Comparison of ENCODE assay signal across 20 mouse cellular contexts in genomic region chr1:193551340-193551739, GRCm38 (mm10).
DNase-seq lines count a peak whose midpoint lies in the region; ATAC-seq lines count a peak whose summit lies in the region.
"Had no signal": no experiment of that assay in that cellular context is flagged by ENCODE, and none has a peak within 500 bp of the region (broad histone marks: within the 10 kb centered on the region; RNA-seq: fewer than 3 reads in every experiment).

No protein-coding gene starts in this region.

- no peaks in the 10 kb centered on the region for H3K27me3 ChIP-seq in embryonic facial prominence, embryonic 10.5 days (replicated peaks; ENCODE audit: low read depth, poor library complexity, severe bottlenecking)
- no peaks in the 10 kb centered on the region for H3K27me3 ChIP-seq in embryonic facial prominence, embryonic 14.5 days (replicated peaks; ENCODE audit: control insufficient read depth, insufficient read depth, low read length)
- no peaks in the 10 kb centered on the region for H3K27me3 ChIP-seq in stomach, embryonic 14.5 days (ENCODE audit: control insufficient read depth, insufficient read depth, low read length)
- H3K27me3 ChIP-seq: Patski had no signal

- no peak for ATAC-seq in embryonic facial prominence, embryonic 14.5 days (ENCODE audit: low read depth)
- ATAC-seq in stomach, embryonic 14.5 days (ENCODE audit: insufficient number of reproducible peaks, insufficient read depth, low FRiP score, low read depth), result no peak
- ATAC-seq: activated CD4-positive, CD25-positive, alpha-beta regulatory T cell, adult 4 months; forebrain, embryonic 14.5 days; Patski had no signal

- H3K9ac ChIP-seq in embryonic facial prominence, embryonic 14.5 days (ENCODE audit: low read depth, low read length), result no peak overlapping the region
- no peak overlapping the region for H3K9ac ChIP-seq in stomach, embryonic 14.5 days (replicated peaks; ENCODE audit: low read depth, low read length)
- H3K9ac ChIP-seq: heart, embryonic 12.5 days; hindbrain, embryonic 14.5 days had no signal

- no peak overlapping the region for H3K4me3 ChIP-seq in embryonic facial prominence, embryonic 10.5 days
- H3K4me3 ChIP-seq in embryonic facial prominence, embryonic 14.5 days (ENCODE audit: low read depth, low read length), result no peak overlapping the region
- no peak overlapping the region for H3K4me3 ChIP-seq in stomach, embryonic 14.5 days (ENCODE audit: low read depth, low read length)
- H3K4me3 ChIP-seq: heart, adult 2 months; heart, embryonic 12.5 days; hindbrain, embryonic 10.5 days had no signal

- H3K4me1 ChIP-seq in embryonic facial prominence, embryonic 10.5 days, result peaks cover 28% of the 10 kb centered on the region
- peaks cover 12% of the 10 kb centered on the region for H3K4me1 ChIP-seq in embryonic facial prominence, embryonic 14.5 days (ENCODE audit: control insufficient read depth, insufficient read depth, low read length)
- peaks cover 9% of the 10 kb centered on the region; the same call in 1 of the 2 replicates for H3K4me1 ChIP-seq in stomach, embryonic 14.5 days (ENCODE audit: control insufficient read depth, insufficient read depth, low read length)

- no peaks in the 10 kb centered on the region for H3K36me3 ChIP-seq in embryonic facial prominence, embryonic 10.5 days (replicated peaks)
- no peaks in the 10 kb centered on the region for H3K36me3 ChIP-seq in embryonic facial prominence, embryonic 14.5 days (ENCODE audit: control insufficient read depth, insufficient read depth, low read length)
- H3K36me3 ChIP-seq in stomach, embryonic 14.5 days (ENCODE audit: control insufficient read depth, insufficient read depth, low read length), result no peaks in the 10 kb centered on the region
- H3K36me3 ChIP-seq: heart, embryonic 12.5 days; hindbrain, embryonic 10.5 days had no signal

- H3K27ac ChIP-seq in embryonic facial prominence, embryonic 10.5 days (replicated peaks), result peak overlapping the region; percentile 41
- peak overlapping the region; percentile 36 for H3K27ac ChIP-seq in embryonic facial prominence, embryonic 14.5 days (replicated peaks; ENCODE audit: low read depth, low read length)
- peak overlapping the region; percentile 29; the same call in 1 of the 2 replicates for H3K27ac ChIP-seq in stomach, embryonic 14.5 days (ENCODE audit: low read length)
- H3K27ac ChIP-seq: heart, adult 2 months; hindbrain, embryonic 10.5 days; hindbrain, embryonic 14.5 days had no signal

- DNase-seq in embryo, embryonic 10.5 days (ENCODE audit: low spot score), result peak; percentile 31
- no peak for DNase-seq in embryo, embryonic 11 days
- DNase-seq in embryonic facial prominence, embryonic 10.5 days (ENCODE audit: low spot score), result no peak
- no peak for DNase-seq in embryonic facial prominence, embryonic 14.5 days (ENCODE audit: low spot score)
- DNase-seq in adrenal gland, adult 2 months, result no peak
- no peak for DNase-seq in frontal cortex, adult 2 months (ENCODE audit: extremely low spot score in 1 of 2, low spot score in 1 of 2)
- no peak for DNase-seq in urinary bladder, postnatal 4 days (ENCODE audit: low spot score in 2 of 2)
- DNase-seq: cerebellum, adult 11-12 months; cerebellum, adult 9-10 months; cerebellum, postnatal 25 days; gastrocnemius, postnatal 10 days; heart, adult 2 months; kidney, adult 2 months had no signal

- H3K9me3 ChIP-seq in embryonic facial prominence, embryonic 10.5 days, result no peaks in the 10 kb centered on the region
- no peaks in the 10 kb centered on the region for H3K9me3 ChIP-seq in embryonic facial prominence, embryonic 14.5 days (ENCODE audit: control insufficient read depth, low read length)
- no peaks in the 10 kb centered on the region for H3K9me3 ChIP-seq in stomach, embryonic 14.5 days (ENCODE audit: control insufficient read depth, low read depth, low read length)
- H3K9me3 ChIP-seq: heart, embryonic 12.5 days; hindbrain, embryonic 10.5 days had no signal

- 63% methylated on average over 1 of the region's 1 CpGs for WGBS in embryonic facial prominence, embryonic 10.5 days
- WGBS in embryonic facial prominence, embryonic 14.5 days, result 64% methylated on average over 1 of the region's 1 CpGs
- 34% methylated on average over 1 of the region's 1 CpGs for WGBS in stomach, embryonic 14.5 days

- no peak overlapping the region for H3K4me2 ChIP-seq in embryonic facial prominence, embryonic 14.5 days (ENCODE audit: low read depth, low read length)
- H3K4me2 ChIP-seq in stomach, embryonic 14.5 days (replicated peaks; ENCODE audit: low read depth, low read length), result no peak overlapping the region
- H3K4me2 ChIP-seq: heart, embryonic 12.5 days; hindbrain, embryonic 14.5 days had no signal
